Mouse (Mus musculus) central nervous system, embryonic 18 days (tissue): ENCODE results near the gene Ldoc1. TPM values are rescaled to one million over a fixed set of nuclear protein-coding genes. Genes with fewer than 3 reads are reported as not detected.

Source experiments
- polyA plus RNA-seq: library from polyadenylated mRNA; depleted of rRNA; stranded (reverse); fragments of >200 nt; gene quantifications from 2 replicates; pipeline ENCODE4 v1.2.3, GENCODE M21; 2012; rRNA removed

The Ldoc1 gene
- 6.0 and 6.7 TPM in 2 replicates for polyA plus RNA-seq

DNA sequence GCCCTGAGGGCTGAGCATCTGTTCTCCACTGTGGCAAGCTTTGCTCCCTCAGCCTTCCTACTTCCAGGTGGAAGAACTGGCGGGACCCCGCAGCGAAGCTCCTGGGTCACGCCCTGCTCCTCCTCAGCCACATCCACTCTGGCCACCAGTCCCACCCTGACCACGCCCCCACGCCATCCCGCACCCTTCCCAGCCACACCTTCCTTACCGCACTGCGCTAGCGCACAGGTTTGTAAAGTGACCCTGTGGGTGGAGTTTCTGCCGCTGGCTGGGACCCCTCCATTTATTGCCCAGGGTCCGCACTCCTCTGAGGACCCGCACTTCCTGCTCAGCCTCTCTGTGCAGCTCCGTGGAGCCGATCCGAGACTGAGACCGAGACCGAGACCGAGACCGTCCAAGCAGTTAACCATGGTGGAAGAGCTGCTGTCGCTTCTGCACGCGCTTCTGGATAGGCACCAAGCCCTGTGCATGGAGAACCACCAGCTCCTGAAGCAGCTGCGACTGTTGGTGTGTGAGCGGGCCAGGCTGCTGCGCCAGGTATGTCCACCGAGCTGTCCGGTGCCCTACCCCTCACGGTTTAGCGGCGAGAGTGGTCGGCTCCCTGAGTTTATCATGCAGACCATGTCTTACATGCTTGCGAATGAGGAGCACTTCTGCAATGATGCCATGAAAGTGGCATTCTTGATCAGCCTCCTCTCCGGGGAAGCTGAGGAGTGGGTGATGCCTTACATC is at the start of gene Ldoc1:
Gene Ldoc1, plus strand, starts transcription at position 196 of the 732 bp plus-strand sequence.

